Mouse (Mus musculus): ENCODE measurements around the gene Nkain2.

DNA sequence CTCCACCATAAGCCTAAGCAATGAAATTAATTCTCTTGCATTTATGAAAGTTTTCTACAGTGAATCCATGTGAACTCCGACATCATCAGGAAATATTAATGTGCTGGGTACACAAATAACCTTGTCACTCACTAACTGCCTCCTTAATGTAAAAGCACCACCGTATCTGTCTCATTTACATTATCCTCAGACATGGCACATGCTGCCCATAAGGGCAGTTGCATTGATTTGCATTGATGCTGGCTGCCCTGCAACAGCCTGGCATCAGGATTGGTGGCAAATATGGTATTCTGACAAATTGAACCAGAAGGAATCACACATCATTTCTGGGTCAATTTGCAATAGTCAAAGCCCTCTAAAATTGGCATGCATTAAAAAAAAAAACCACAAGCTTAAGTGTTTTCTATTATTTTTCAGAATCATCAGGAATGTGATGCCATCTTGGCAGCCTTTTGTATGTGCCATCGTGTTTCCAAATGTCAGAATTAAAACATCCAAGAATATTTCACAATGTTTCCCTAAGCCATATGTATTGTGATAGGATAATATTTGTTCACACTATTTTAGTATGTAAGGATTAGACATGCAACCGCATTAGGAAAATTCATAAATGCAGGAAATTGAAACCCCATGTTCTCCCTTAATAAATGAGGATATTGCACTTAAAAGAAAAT is 74.9 kb downstream of the Nkain2 start:
- TF ChIP-seq CTCF (IDR thresholded peaks at IDR 0.05), result no peak
- TF ChIP-seq POLR2A (IDR thresholded peaks at IDR 0.05; ENCODE audit: insufficient read depth, low read depth, low read length), result no peak

All from heart, adult 2 months (tissue).